In the genomic region with DNA sequence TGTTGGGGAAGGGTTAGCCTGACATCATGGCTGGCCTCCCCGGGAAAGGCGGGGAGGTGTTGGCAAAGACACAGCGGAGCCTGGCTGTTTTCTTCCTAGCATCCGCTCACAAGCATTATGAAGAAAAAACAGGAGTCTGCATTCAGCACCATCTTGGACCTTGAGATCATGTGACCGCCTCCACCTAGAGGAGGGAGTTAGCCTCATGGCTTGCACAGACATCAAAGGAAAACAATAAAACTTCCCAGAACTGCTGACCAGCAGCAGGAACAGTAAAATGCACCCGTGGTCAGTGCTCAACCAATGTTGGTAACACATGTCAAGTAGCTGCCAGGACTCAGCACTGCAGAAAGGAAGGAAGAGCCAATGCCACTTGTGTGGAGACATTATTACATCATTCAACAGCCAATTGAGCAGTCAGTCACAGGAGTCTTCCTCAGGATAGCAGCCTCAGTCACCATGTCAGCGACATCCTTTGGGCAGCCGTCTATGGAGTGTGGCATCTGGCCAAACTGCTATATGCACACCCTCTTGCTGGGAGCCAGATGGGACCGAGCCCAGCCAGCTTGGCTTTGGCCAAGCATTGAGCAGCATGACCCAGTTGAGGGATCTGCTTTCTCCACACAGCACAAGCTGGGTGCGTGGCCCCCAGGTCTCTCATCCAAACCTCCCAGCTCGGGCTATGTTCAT, we compare ENCODE assay signal across 9 mouse cellular contexts. TPM values are rescaled to one million over a fixed set of nuclear protein-coding genes. Genes with fewer than 3 reads are reported as not detected.
DNase-seq lines count a peak whose midpoint lies in the region; ATAC-seq lines count a peak whose summit lies in the region.
"Had no signal": no experiment of that assay in that cellular context is flagged by ENCODE, and none has a peak within 500 bp of the region (broad histone marks: within the 10 kb centered on the region; RNA-seq: fewer than 3 reads in every experiment).

No protein-coding gene starts in this region.

- H3K27me3 ChIP-seq in forebrain, embryonic 14.5 days (replicated peaks; ENCODE audit: control insufficient read depth, insufficient read depth, low read length): no peaks in the 10 kb centered on the region
- H3K27me3 ChIP-seq in forebrain, embryonic 13.5 days: no peaks in the 10 kb centered on the region
- H3K27me3 ChIP-seq: liver, embryonic 15.5 days had no signal

- no peaks in the 10 kb centered on the region for H3K9me3 ChIP-seq in forebrain, embryonic 14.5 days (replicated peaks; ENCODE audit: control insufficient read depth, low read length)
- no peaks in the 10 kb centered on the region for H3K9me3 ChIP-seq in forebrain, embryonic 13.5 days (replicated peaks)
- H3K9me3 ChIP-seq: liver, embryonic 15.5 days had no signal

- H3K4me3 ChIP-seq in forebrain, embryonic 14.5 days (ENCODE audit: low read depth, low read length): no peak overlapping the region
- H3K4me3 ChIP-seq in forebrain, embryonic 13.5 days: no peak overlapping the region
- H3K4me3 ChIP-seq: liver, embryonic 15.5 days had no signal

- no peak overlapping the region for H3K9ac ChIP-seq in forebrain, embryonic 14.5 days (ENCODE audit: low read length)
- H3K9ac ChIP-seq in forebrain, embryonic 13.5 days: no peak overlapping the region
- H3K9ac ChIP-seq: liver, embryonic 15.5 days had no signal

- ATAC-seq in forebrain, embryonic 14.5 days: no peak
- ATAC-seq in forebrain, embryonic 13.5 days: no peak
- no peak for ATAC-seq in megakaryocyte-erythroid progenitor cell, adult 5-6 weeks (replicated peaks; ENCODE audit: low FRiP score, low TSS enrichment, poor library complexity, severe bottlenecking)

- intact Hi-C loops in gastrocnemius, postnatal 36 days (cut with DNase I): loop anchor here (2.0 kb wide), 1 partner anchor 29 kb away; no protein-coding TSS in a partner anchor

- no peak overlapping the region for H3K4me2 ChIP-seq in forebrain, embryonic 14.5 days (ENCODE audit: low read length)
- no peak overlapping the region for H3K4me2 ChIP-seq in forebrain, embryonic 13.5 days
- H3K4me2 ChIP-seq: liver, embryonic 15.5 days had no signal

- no peak overlapping the region for H3K27ac ChIP-seq in forebrain, embryonic 14.5 days (ENCODE audit: low read depth, low read length)
- H3K27ac ChIP-seq in forebrain, embryonic 13.5 days: no peak overlapping the region
- H3K27ac ChIP-seq: liver, embryonic 15.5 days had no signal

- no peaks in the 10 kb centered on the region for H3K4me1 ChIP-seq in forebrain, embryonic 14.5 days (ENCODE audit: control insufficient read depth, insufficient read depth, low read length)
- peaks cover 3% of the 10 kb centered on the region for H3K4me1 ChIP-seq in forebrain, embryonic 13.5 days

- DNase-seq in forebrain, embryonic 14.5 days (ENCODE audit: low spot score): peak; percentile 48
- peak; percentile 11 for DNase-seq in right cerebral cortex, postnatal 14 days
- DNase-seq in right cerebral cortex, postnatal 36 days (ENCODE audit: low spot score in 2 of 2): no peak
- peak; percentile 40 to 41 for DNase-seq in gastrocnemius, postnatal 36 days
- DNase-seq in kidney, postnatal 4 days: peak; percentile 63 to 67
- DNase-seq in layer of hippocampus, adult 11-12 months (ENCODE audit: low spot score): no peak

- no peaks in the 10 kb centered on the region for H3K36me3 ChIP-seq in forebrain, embryonic 14.5 days (ENCODE audit: control insufficient read depth, insufficient read depth, low read length)
- H3K36me3 ChIP-seq in forebrain, embryonic 13.5 days (ENCODE audit: poor library complexity, severe bottlenecking): no peaks in the 10 kb centered on the region
- H3K36me3 ChIP-seq: liver, embryonic 15.5 days had no signal

- 76% methylated on average over 11 of the region's 11 CpGs for WGBS in forebrain, embryonic 14.5 days
- 80% methylated on average over 11 of the region's 11 CpGs for WGBS in forebrain, embryonic 13.5 days

RNA-seq across cellular contexts. Expression of a gene that starts 24.8 kb away (rescaled TPM):
- 498 and 501 TPM in 2 replicates for polyA plus RNA-seq in forebrain, embryonic 14.5 days (2014; fragmentation: Nextera tagmentation; extraction: Ambion mirVana)
- polyA plus RNA-seq in forebrain, embryonic 13.5 days (2015; fragmentation: Nextera tagmentation; extraction: Ambion mirVana): 367 and 422 TPM in 2 replicates
- 1 to 10 TPM; 6.7 to 6.9 TPM for total RNA-seq in gastrocnemius, postnatal 36 days (2021)
- 45.0 and 45.9 TPM in 2 replicates for total RNA-seq in megakaryocyte-erythroid progenitor cell, adult 5-6 weeks (2014; fragmentation: Nextera tagmentation)
- 45.1 and 57.4 TPM in 2 replicates for total RNA-seq in megakaryocyte-erythroid progenitor cell, adult 5-6 weeks (2017)

Comparison
In these comparisons a context has a peak if more than half of its experiments do, and no peak if none do; other contexts are left out.
1. DNase-seq: peak in forebrain, embryonic 14.5 days (single experiment), right cerebral cortex, postnatal 14 days (single experiment), gastrocnemius, postnatal 36 days (2 of 2) and kidney, postnatal 4 days (2 of 2); none in right cerebral cortex, postnatal 36 days (0 of 2) and layer of hippocampus, adult 11-12 months (single experiment).
2. RNA of a gene that starts 24.8 kb away (total RNA-seq): 45.0 to 57.4 TPM in megakaryocyte-erythroid progenitor cell, adult 5-6 weeks; 6.7 to 6.9 TPM in gastrocnemius, postnatal 36 days; every median in the first group is over 4 times any median in the second.